Mouse (Mus musculus) liver, postnatal 0 days (tissue): ENCODE data around the gene Dpf1.

ENCODE experiments used
- CTCF ChIP-seq: sonication (generic); IDR thresholded peaks from 2 replicates; pipeline ENCODE4 v1.5.1; 2016; ENCODE audit warnings: antibody characterized with exemption, low read depth
- EP300 ChIP-seq: IDR thresholded peaks from 2 replicates; pipeline ENCODE4 v1.6.1; 2016; ENCODE audit warnings: antibody characterized with exemption, low read depth, mild to moderate bottlenecking

DNA sequence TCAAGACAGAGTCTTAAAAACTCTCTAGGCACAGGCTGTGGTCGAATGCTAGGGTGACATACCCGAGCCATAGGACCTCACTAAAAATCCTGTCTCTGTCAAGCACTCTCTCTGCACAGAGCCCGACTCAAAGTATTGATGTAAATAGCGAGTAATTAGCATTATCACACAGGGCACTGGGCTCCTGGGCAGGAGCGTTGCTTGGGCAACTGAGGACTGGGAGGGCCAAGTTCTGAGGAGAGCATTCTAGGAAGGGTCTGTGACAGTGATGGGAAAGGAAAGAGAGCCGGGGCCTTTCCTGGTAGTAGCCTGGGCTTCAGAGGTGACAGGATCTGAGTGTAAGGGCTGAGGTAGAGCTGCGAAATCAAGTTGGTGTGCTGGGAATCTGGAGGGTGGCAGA, 2.4 kb downstream of the Dpf1 start:
- TF ChIP-seq EP300 (no peak), CTCF (no peak)
